Mouse (Mus musculus): Measurements from ENCODE around the gene Slc22a13. TPM values are rescaled to one million over a fixed set of nuclear protein-coding genes. Genes with fewer than 3 reads are reported as not detected.

Gene Slc22a13
- polyA plus RNA-seq, 1 experiment, result 156 TPM

GRCm38 (mm10) chr9:119243981-119244380 is 35.1 kb upstream of the Slc22a13 start:
- WGBS, result 50% methylated on average over 3 of the region's 3 CpGs
- H3K36me3 ChIP-seq (ENCODE audit: control insufficient read depth, insufficient read depth, low read length), result peaks cover 6% of the 10 kb centered on the region; the same call in 1 of the 2 replicates
- no peak overlapping the region for H3K4me3 ChIP-seq (ENCODE audit: insufficient read depth, low read depth, low read length)
- TF ChIP-seq CTCF (conservative IDR thresholded peaks at IDR 0.05; ENCODE audit: insufficient read depth, insufficient read length, low read depth, low read length) (no peak), POLR2A (IDR thresholded peaks at IDR 0.05; ENCODE audit: low read depth, low read length) (no peak)
- peaks cover 19% of the 10 kb centered on the region for H3K4me1 ChIP-seq (ENCODE audit: control insufficient read depth, insufficient read depth, low read length)
- no peaks in the 10 kb centered on the region for H3K27me3 ChIP-seq (replicated peaks; ENCODE audit: control insufficient read depth, insufficient read depth, low read length)
- peak overlapping the region; percentile 71; the same call in 1 of the 2 replicates for H3K27ac ChIP-seq (ENCODE audit: insufficient read depth, low read depth, low read length)
- DNase-seq, result peak; percentile 81

GRCm38 (mm10) chr9:119241169-119241865 is 32.4 kb upstream of the Slc22a13 start:
- DNase-seq, result no peak
- no peak for TF ChIP-seq POLR2A (IDR thresholded peaks at IDR 0.05; ENCODE audit: low read depth, low read length)
- no peak for TF ChIP-seq CTCF (conservative IDR thresholded peaks at IDR 0.05; ENCODE audit: insufficient read depth, insufficient read length, low read depth, low read length)
- Histone ChIP-seq H3K4me1 (ENCODE audit: control insufficient read depth, insufficient read depth, low read length) (peaks cover 18% of the 10 kb centered on the region), H3K36me3 (ENCODE audit: control insufficient read depth, insufficient read depth, low read length) (peaks cover 6% of the 10 kb centered on the region; the same call in 1 of the 2 replicates), H3K4me3 (ENCODE audit: insufficient read depth, low read depth, low read length) (no peak overlapping the region), H3K27ac (ENCODE audit: insufficient read depth, low read depth, low read length) (no peak overlapping the region), H3K27me3 (replicated peaks; ENCODE audit: control insufficient read depth, insufficient read depth, low read length) (no peaks in the 10 kb centered on the region)
- 77% methylated on average over 11 of the region's 11 CpGs for whole genome bisulfite sequencing

- peak overlapping the region; percentile 63 for H3K27ac ChIP-seq (ENCODE audit: insufficient read depth, low read depth, low read length)
- no peak overlapping the region for H3K4me3 ChIP-seq (ENCODE audit: insufficient read depth, low read depth, low read length)
- H3K27me3 ChIP-seq (replicated peaks; ENCODE audit: control insufficient read depth, insufficient read depth, low read length), result no peaks in the 10 kb centered on the region
- TF ChIP-seq POLR2A (IDR thresholded peaks at IDR 0.05; ENCODE audit: low read depth, low read length) (no peak), CTCF (conservative IDR thresholded peaks at IDR 0.05; ENCODE audit: insufficient read depth, insufficient read length, low read depth, low read length) (no peak)
- 85% methylated on average over 10 of the region's 10 CpGs for WGBS
- peaks cover 18% of the 10 kb centered on the region for H3K4me1 ChIP-seq (ENCODE audit: control insufficient read depth, insufficient read depth, low read length)
- no peak for DNase-seq
- peaks cover 6% of the 10 kb centered on the region; the same call in 1 of the 2 replicates for H3K36me3 ChIP-seq (ENCODE audit: control insufficient read depth, insufficient read depth, low read length)
Observed at GRCm38 (mm10) chr9:119240286-119240997, 31.5 kb upstream of the Slc22a13 start.

- Histone ChIP-seq H3K36me3 (ENCODE audit: control insufficient read depth, insufficient read depth, low read length) (peaks cover 6% of the 10 kb centered on the region; the same call in 1 of the 2 replicates), H3K4me3 (ENCODE audit: insufficient read depth, low read depth, low read length) (no peak overlapping the region; the same call in 1 of the 2 replicates), H3K27ac (ENCODE audit: insufficient read depth, low read depth, low read length) (peak overlapping the region; percentile 99), H3K4me1 (ENCODE audit: control insufficient read depth, insufficient read depth, low read length) (peaks cover 18% of the 10 kb centered on the region), H3K27me3 (replicated peaks; ENCODE audit: control insufficient read depth, insufficient read depth, low read length) (no peaks in the 10 kb centered on the region)
- peak; percentile 86 for DNase-seq
- TF ChIP-seq POLR2A (IDR thresholded peaks at IDR 0.05; ENCODE audit: low read depth, low read length), result no peak
- no peak for TF ChIP-seq CTCF (conservative IDR thresholded peaks at IDR 0.05; ENCODE audit: insufficient read depth, insufficient read length, low read depth, low read length)
- 66% methylated on average over 3 of the region's 3 CpGs for WGBS
Observed at GRCm38 (mm10) chr9:119239274-119239673, 30.4 kb upstream of the Slc22a13 start.

GRCm38 (mm10) chr9:119238796-119239195 is 29.9 kb upstream of the Slc22a13 start:
- Histone ChIP-seq H3K27me3 (replicated peaks; ENCODE audit: control insufficient read depth, insufficient read depth, low read length) (no peaks in the 10 kb centered on the region), H3K4me1 (ENCODE audit: control insufficient read depth, insufficient read depth, low read length) (peaks cover 18% of the 10 kb centered on the region), H3K27ac (ENCODE audit: insufficient read depth, low read depth, low read length) (peak overlapping the region; percentile 70), H3K4me3 (ENCODE audit: insufficient read depth, low read depth, low read length) (no peak overlapping the region), H3K36me3 (ENCODE audit: control insufficient read depth, insufficient read depth, low read length) (peaks cover 6% of the 10 kb centered on the region; the same call in 1 of the 2 replicates)
- 52% methylated on average over 4 of the region's 4 CpGs for WGBS
- DNase-seq, result peak; percentile 55
- no peak for TF ChIP-seq POLR2A (IDR thresholded peaks at IDR 0.05; ENCODE audit: low read depth, low read length)
- TF ChIP-seq CTCF (conservative IDR thresholded peaks at IDR 0.05; ENCODE audit: insufficient read depth, insufficient read length, low read depth, low read length), result no peak

- Histone ChIP-seq H3K36me3 (ENCODE audit: control insufficient read depth, insufficient read depth, low read length) (no peaks in the 10 kb centered on the region), H3K4me1 (ENCODE audit: control insufficient read depth, insufficient read depth, low read length) (0 out of 2 replicates have a peak, but pooled peaks cover 4% of the 10 kb centered on the region), H3K27ac (ENCODE audit: insufficient read depth, low read depth, low read length) (no peak overlapping the region), H3K4me3 (ENCODE audit: insufficient read depth, low read depth, low read length) (no peak overlapping the region), H3K27me3 (replicated peaks; ENCODE audit: control insufficient read depth, insufficient read depth, low read length) (no peaks in the 10 kb centered on the region)
- DNase-seq, result no peak
- TF ChIP-seq POLR2A (IDR thresholded peaks at IDR 0.05; ENCODE audit: low read depth, low read length) (no peak), CTCF (conservative IDR thresholded peaks at IDR 0.05; ENCODE audit: insufficient read depth, insufficient read length, low read depth, low read length) (no peak)
- WGBS, result 64% methylated on average over 7 of the region's 7 CpGs
Observed at GRCm38 (mm10) chr9:119231552-119231951, 22.7 kb upstream of the Slc22a13 start.

- no peak for DNase-seq
Observed at GRCm38 (mm10) chr9:119230829-119231228, 21.9 kb upstream of the Slc22a13 start.

More at GRCm38 (mm10) chr9:119230829-119231228, 21.9 kb upstream of the Slc22a13 start:
- H3K27ac ChIP-seq (ENCODE audit: insufficient read depth, low read depth, low read length), result no peak overlapping the region
- 92% methylated on average over 2 of the region's 2 CpGs for WGBS
- no peaks in the 10 kb centered on the region for H3K27me3 ChIP-seq (replicated peaks; ENCODE audit: control insufficient read depth, insufficient read depth, low read length)
- H3K4me3 ChIP-seq (ENCODE audit: insufficient read depth, low read depth, low read length), result no peak overlapping the region
- TF ChIP-seq POLR2A (IDR thresholded peaks at IDR 0.05; ENCODE audit: low read depth, low read length) (no peak), CTCF (conservative IDR thresholded peaks at IDR 0.05; ENCODE audit: insufficient read depth, insufficient read length, low read depth, low read length) (no peak)
- no peaks in the 10 kb centered on the region for H3K36me3 ChIP-seq (ENCODE audit: control insufficient read depth, insufficient read depth, low read length)
- H3K4me1 ChIP-seq (ENCODE audit: control insufficient read depth, insufficient read depth, low read length), result 0 out of 2 replicates have a peak, but pooled peaks cover 4% of the 10 kb centered on the region

Measured in kidney, adult 2 months (tissue).